24 mouse cellular contexts compared by ENCODE assay signal in genomic region chr10:106744966-106745365, GRCm38 (mm10).
DNase-seq lines count a peak whose midpoint lies in the region; ATAC-seq and TF ChIP-seq lines count a peak whose summit lies in the region.
"Had no signal": no experiment of that assay in that cellular context is flagged by ENCODE, and none has a peak within 500 bp of the region (broad histone marks: within the 10 kb centered on the region; RNA-seq: fewer than 3 reads in every experiment).

No protein-coding gene starts in this region.

- no peaks in the 10 kb centered on the region for H3K36me3 ChIP-seq in heart, embryonic 11.5 days (ENCODE audit: control insufficient read depth, insufficient read depth, low read length)
- no peaks in the 10 kb centered on the region for H3K36me3 ChIP-seq in stomach, postnatal 0 days (ENCODE audit: control insufficient read depth, insufficient read depth, low read length)
- H3K36me3 ChIP-seq: embryonic facial prominence, embryonic 12.5 days; embryonic facial prominence, embryonic 15.5 days; heart, embryonic 13.5 days; hindbrain, embryonic 12.5 days; hindbrain, embryonic 15.5 days had no signal

- H3K4me3 ChIP-seq in heart, embryonic 11.5 days (ENCODE audit: low read depth, low read length): no peak overlapping the region
- no peak overlapping the region for H3K4me3 ChIP-seq in stomach, postnatal 0 days (ENCODE audit: low read depth, low read length)
- H3K4me3 ChIP-seq: embryonic facial prominence, embryonic 12.5 days; embryonic facial prominence, embryonic 15.5 days; gastrocnemius, adult 2 months; heart, embryonic 13.5 days; hindbrain, embryonic 12.5 days; hindbrain, embryonic 15.5 days had no signal

- DNase-seq in brain, adult 2 months (ENCODE audit: low read depth, low spot score): peak; percentile 77
- peak; percentile 69 for DNase-seq in cerebellum, adult 11-12 months
- peak; percentile 50 for DNase-seq in cerebellum, adult 8-10 months
- DNase-seq in cerebellum, postnatal 10 days: peak; percentile 17 to 33
- no peak for DNase-seq in heart, postnatal 10 days
- DNase-seq in MN1 (ENCODE audit: low spot score): no peak
- DNase-seq in stomach, postnatal 0 days (ENCODE audit: low spot score): no peak
- DNase-seq: adrenal gland, postnatal 10 days; adrenal gland, postnatal 36 days; B cell, adult 2 months; forebrain, postnatal 0 days; gastrocnemius, adult 2 months; gastrocnemius, postnatal 25 days; heart, adult 18-20 months; kidney, adult 2 months had no signal

- H3K27me3 ChIP-seq in heart, embryonic 11.5 days (ENCODE audit: control insufficient read depth, insufficient read depth, low read length): no peaks in the 10 kb centered on the region
- H3K27me3 ChIP-seq in stomach, postnatal 0 days (ENCODE audit: control insufficient read depth, insufficient read depth, low read length): no peaks in the 10 kb centered on the region
- H3K27me3 ChIP-seq: embryonic facial prominence, embryonic 12.5 days; embryonic facial prominence, embryonic 15.5 days; heart, embryonic 13.5 days; hindbrain, embryonic 12.5 days; hindbrain, embryonic 15.5 days had no signal

- no peak overlapping the region for H3K4me2 ChIP-seq in heart, embryonic 11.5 days
- no peak overlapping the region for H3K4me2 ChIP-seq in stomach, postnatal 0 days (replicated peaks; ENCODE audit: low read depth)
- H3K4me2 ChIP-seq: embryonic facial prominence, embryonic 12.5 days; embryonic facial prominence, embryonic 15.5 days; heart, embryonic 13.5 days; hindbrain, embryonic 12.5 days; hindbrain, embryonic 15.5 days had no signal

- no peaks in the 10 kb centered on the region for H3K9me3 ChIP-seq in heart, embryonic 11.5 days (replicated peaks; ENCODE audit: control insufficient read depth, low read length)
- H3K9me3 ChIP-seq in stomach, postnatal 0 days (ENCODE audit: control insufficient read depth, low read length): no peaks in the 10 kb centered on the region
- H3K9me3 ChIP-seq: embryonic facial prominence, embryonic 12.5 days; embryonic facial prominence, embryonic 15.5 days; heart, embryonic 13.5 days; hindbrain, embryonic 12.5 days; hindbrain, embryonic 15.5 days had no signal

- no peak for ATAC-seq in heart, embryonic 11.5 days (replicated peaks; ENCODE audit: insufficient number of reproducible peaks, low FRiP score, low TSS enrichment)
- ATAC-seq in stomach, postnatal 0 days (ENCODE audit: low FRiP score, low TSS enrichment): no peak
- ATAC-seq: activated CD4-positive, CD25-positive, alpha-beta regulatory T cell, adult 4 months; forebrain, embryonic 14.5 days; forebrain, postnatal 0 days; intestine, postnatal 0 days had no signal

- no peaks in the 10 kb centered on the region for H3K4me1 ChIP-seq in heart, embryonic 11.5 days (ENCODE audit: control insufficient read depth, insufficient read depth, low read length)
- no peaks in the 10 kb centered on the region for H3K4me1 ChIP-seq in stomach, postnatal 0 days (replicated peaks; ENCODE audit: control insufficient read depth, insufficient read depth)
- H3K4me1 ChIP-seq: embryonic facial prominence, embryonic 12.5 days; embryonic facial prominence, embryonic 15.5 days; heart, embryonic 13.5 days; hindbrain, embryonic 12.5 days; hindbrain, embryonic 15.5 days had no signal

- no peak overlapping the region for H3K27ac ChIP-seq in heart, embryonic 11.5 days (ENCODE audit: low read depth, low read length)
- no peak overlapping the region for H3K27ac ChIP-seq in stomach, postnatal 0 days (replicated peaks)
- H3K27ac ChIP-seq: embryonic facial prominence, embryonic 12.5 days; embryonic facial prominence, embryonic 15.5 days; gastrocnemius, adult 2 months; heart, embryonic 13.5 days; hindbrain, embryonic 12.5 days; hindbrain, embryonic 15.5 days had no signal

- intact Hi-C loops in heart, postnatal 10 days (cut with DNase I): no loop called here

- no peak for TF ChIP-seq EP300 in stomach, postnatal 0 days (optimal IDR thresholded peaks at IDR 0.05)

- no peak overlapping the region for H3K9ac ChIP-seq in heart, embryonic 11.5 days (ENCODE audit: low read depth, low read length)
- no peak overlapping the region for H3K9ac ChIP-seq in stomach, postnatal 0 days (ENCODE audit: low read length)
- H3K9ac ChIP-seq: embryonic facial prominence, embryonic 12.5 days; embryonic facial prominence, embryonic 15.5 days; forebrain, postnatal 0 days; heart, embryonic 13.5 days; hindbrain, embryonic 12.5 days; hindbrain, embryonic 15.5 days had no signal

- TF ChIP-seq CTCF in stomach, postnatal 0 days (IDR thresholded peaks at IDR 0.05; ENCODE audit: low read depth): no peak

Comparison
In these comparisons a context has a peak if more than half of its experiments do, and no peak if none do; other contexts are left out.
1. DNase-seq: peak in brain, adult 2 months (single experiment), cerebellum, adult 11-12 months (single experiment), cerebellum, adult 8-10 months (single experiment) and cerebellum, postnatal 10 days (2 of 2); none in heart, postnatal 10 days (0 of 2), MN1 (single experiment) and stomach, postnatal 0 days (single experiment).